Mouse (Mus musculus): ENCODE data around the gene Zfyve28. TPM values are rescaled to one million over a fixed set of nuclear protein-coding genes. Genes with fewer than 3 reads are reported as not detected.

The Zfyve28 gene
- polyA plus RNA-seq, 1 experiment, result 0.08 TPM

DNA sequence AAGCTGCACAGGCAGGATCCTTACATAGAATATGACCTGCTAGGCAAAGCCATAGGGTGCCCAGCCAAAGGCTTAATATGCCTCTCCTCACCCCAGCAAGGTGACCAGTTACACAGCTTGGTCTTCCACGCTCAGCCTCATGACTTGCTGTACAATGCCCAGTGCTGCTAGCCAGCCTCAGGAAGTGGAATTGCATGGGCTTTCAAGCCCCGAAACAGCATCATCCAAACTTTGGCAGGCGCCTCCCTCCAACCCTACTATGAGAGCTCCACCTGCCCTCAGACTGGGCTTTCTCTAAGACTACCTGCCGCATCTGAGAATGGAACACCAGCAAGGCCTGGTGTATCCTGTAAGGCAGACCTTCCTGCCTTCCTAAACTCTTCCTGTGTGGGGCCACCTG is 110.4 kb downstream of the Zfyve28 start:
- no peak for TF ChIP-seq MAX (IDR thresholded peaks at IDR 0.05; ENCODE audit: low read depth)
- TF ChIP-seq POLR2A (IDR thresholded peaks at IDR 0.05; ENCODE audit: insufficient read length, low read depth), result no peak
- no peak for TF ChIP-seq MYOD1 (IDR thresholded peaks at IDR 0.05; ENCODE audit: control insufficient read depth in 1 of 3, insufficient read length in 2 of 3, low read depth in 2 of 3)
- TF ChIP-seq USF1 (IDR thresholded peaks at IDR 0.05; ENCODE audit: low read depth), result no peak
- no peak for TF ChIP-seq MYOG (IDR thresholded peaks at IDR 0.05; ENCODE audit: control insufficient read depth in 1 of 3, insufficient read depth in 1 of 3, insufficient read length in 2 of 3, low read depth in 2 of 3)
- TF ChIP-seq REST (IDR thresholded peaks at IDR 0.05; ENCODE audit: insufficient read depth, insufficient read length), result no peak
- TF ChIP-seq POLR2AphosphoS2 (IDR thresholded peaks at IDR 0.05; ENCODE audit: insufficient read length, low read depth), result no peak
- no peak for TF ChIP-seq TCF3 (IDR thresholded peaks at IDR 0.05; ENCODE audit: insufficient read length, low read depth)
- Histone ChIP-seq H3K4me2 (ENCODE audit: low read depth) (no peak overlapping the region), H3K79me2 (ENCODE audit: control insufficient read depth, insufficient read depth) (no peaks in the 10 kb centered on the region), H3K4me3 (no peak overlapping the region), H3K36me3 (ENCODE audit: control insufficient read depth, insufficient read depth) (no peaks in the 10 kb centered on the region), H3K27me3 (ENCODE audit: control insufficient read depth, insufficient read depth, insufficient read length) (no peaks in the 10 kb centered on the region), H3ac (ENCODE audit: control insufficient read depth, insufficient read length) (no peak overlapping the region)

DNA sequence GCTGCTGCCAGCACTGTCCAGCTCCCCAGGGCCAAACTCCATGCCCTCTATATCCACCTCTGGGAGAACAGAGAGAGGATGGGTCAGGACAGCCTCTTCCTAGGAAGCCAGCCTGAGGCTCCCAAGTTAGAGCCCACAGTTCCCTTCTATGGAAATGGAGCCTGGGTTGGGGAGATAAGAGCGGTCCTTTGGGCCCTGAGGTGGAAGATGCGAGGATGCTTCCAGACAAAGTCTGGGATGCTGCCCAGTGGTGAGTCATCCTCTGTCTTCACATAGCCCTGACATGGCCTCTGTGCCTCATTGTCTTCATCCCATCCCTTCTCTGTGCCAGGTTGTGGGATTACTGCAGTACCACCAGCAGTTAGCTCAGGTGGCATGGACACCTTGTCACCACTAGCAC is 111.2 kb downstream of the Zfyve28 start:
- H3K4me2 ChIP-seq (ENCODE audit: low read depth), result no peak overlapping the region
- no peak for TF ChIP-seq CEBPB (IDR thresholded peaks at IDR 0.05; ENCODE audit: insufficient read depth, poor library complexity, severe bottlenecking)
- TF ChIP-seq POLR2A (IDR thresholded peaks at IDR 0.05; ENCODE audit: insufficient read length, low read depth), result no peak
- TF ChIP-seq SRF (IDR thresholded peaks at IDR 0.05; ENCODE audit: control insufficient read depth, insufficient read length, low read depth), result no peak
- no peak for TF ChIP-seq MAX (IDR thresholded peaks at IDR 0.05; ENCODE audit: low read depth)
- TF ChIP-seq E2F4 (IDR thresholded peaks at IDR 0.05; ENCODE audit: insufficient read depth), result no peak
- TF ChIP-seq MYOG (IDR thresholded peaks at IDR 0.05; ENCODE audit: control insufficient read depth in 1 of 3, insufficient read depth in 1 of 3, insufficient read length in 2 of 3, low read depth in 2 of 3), result no peak
- no peak for TF ChIP-seq REST (IDR thresholded peaks at IDR 0.05; ENCODE audit: insufficient read depth, insufficient read length)
- no peak for TF ChIP-seq POLR2AphosphoS2 (IDR thresholded peaks at IDR 0.05; ENCODE audit: insufficient read length, low read depth)
- TF ChIP-seq TCF12 (IDR thresholded peaks at IDR 0.05; ENCODE audit: insufficient read depth, poor library complexity, severe bottlenecking), result no peak
- no peak overlapping the region for H3ac ChIP-seq (ENCODE audit: control insufficient read depth, insufficient read length)
- H3K4me3 ChIP-seq, result no peak overlapping the region
- no peaks in the 10 kb centered on the region for H3K79me2 ChIP-seq (ENCODE audit: control insufficient read depth, insufficient read depth)
- no peaks in the 10 kb centered on the region for H3K27me3 ChIP-seq (ENCODE audit: control insufficient read depth, insufficient read depth, insufficient read length)
- H3K36me3 ChIP-seq (ENCODE audit: control insufficient read depth, insufficient read depth), result no peaks in the 10 kb centered on the region

DNA sequence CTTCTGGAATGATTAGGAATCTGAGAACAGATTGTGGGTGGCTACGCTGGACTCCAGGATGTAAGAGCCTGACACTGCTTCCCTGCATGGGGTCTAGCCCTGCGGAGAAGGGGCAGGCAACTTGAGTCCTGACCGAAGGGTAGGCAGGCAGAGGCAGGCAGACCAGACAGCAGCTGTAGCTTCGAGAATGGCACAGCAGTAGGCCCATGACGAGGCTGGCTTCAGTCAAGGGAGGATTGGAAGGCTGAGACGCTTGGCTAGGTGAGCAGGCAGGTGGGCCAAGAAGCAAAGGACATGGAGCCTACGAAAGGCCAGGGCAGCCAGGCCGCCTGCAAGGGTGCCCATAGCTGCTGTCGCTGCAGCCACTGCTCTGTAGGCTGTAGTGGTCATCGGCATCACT is 111.6 kb downstream of the Zfyve28 start:
- Histone ChIP-seq H3K36me3 (ENCODE audit: control insufficient read depth, insufficient read depth) (no peaks in the 10 kb centered on the region), H3K27me3 (ENCODE audit: control insufficient read depth, insufficient read depth, insufficient read length) (no peaks in the 10 kb centered on the region), H3K4me2 (ENCODE audit: low read depth) (no peak overlapping the region), H3K4me3 (no peak overlapping the region), H3K79me2 (ENCODE audit: control insufficient read depth, insufficient read depth) (no peaks in the 10 kb centered on the region), H3ac (ENCODE audit: control insufficient read depth, insufficient read length) (no peak overlapping the region)
- no peak for TF ChIP-seq SRF (IDR thresholded peaks at IDR 0.05; ENCODE audit: control insufficient read depth, insufficient read length, low read depth)
- TF ChIP-seq CEBPB (IDR thresholded peaks at IDR 0.05; ENCODE audit: insufficient read depth, poor library complexity, severe bottlenecking), result no peak
- no peak for TF ChIP-seq TCF3 (IDR thresholded peaks at IDR 0.05; ENCODE audit: insufficient read length, low read depth)
- TF ChIP-seq REST (IDR thresholded peaks at IDR 0.05; ENCODE audit: insufficient read depth, insufficient read length), result no peak
- no peak for TF ChIP-seq POLR2AphosphoS2 (IDR thresholded peaks at IDR 0.05; ENCODE audit: insufficient read length, low read depth)
- TF ChIP-seq USF1 (IDR thresholded peaks at IDR 0.05; ENCODE audit: low read depth), result no peak
- TF ChIP-seq POLR2A (IDR thresholded peaks at IDR 0.05; ENCODE audit: insufficient read length, low read depth), result no peak
- TF ChIP-seq MAX (IDR thresholded peaks at IDR 0.05; ENCODE audit: low read depth), result no peak
- TF ChIP-seq MYOG (IDR thresholded peaks at IDR 0.05; ENCODE audit: control insufficient read depth in 1 of 3, insufficient read depth in 1 of 3, insufficient read length in 2 of 3, low read depth in 2 of 3), result no peak
- TF ChIP-seq MYOD1 (IDR thresholded peaks at IDR 0.05; ENCODE audit: control insufficient read depth in 1 of 3, insufficient read length in 2 of 3, low read depth in 2 of 3), result no peak
- no peak for TF ChIP-seq TCF12 (IDR thresholded peaks at IDR 0.05; ENCODE audit: insufficient read depth, poor library complexity, severe bottlenecking)
- TF ChIP-seq E2F4 (IDR thresholded peaks at IDR 0.05; ENCODE audit: insufficient read depth), result no peak

DNA sequence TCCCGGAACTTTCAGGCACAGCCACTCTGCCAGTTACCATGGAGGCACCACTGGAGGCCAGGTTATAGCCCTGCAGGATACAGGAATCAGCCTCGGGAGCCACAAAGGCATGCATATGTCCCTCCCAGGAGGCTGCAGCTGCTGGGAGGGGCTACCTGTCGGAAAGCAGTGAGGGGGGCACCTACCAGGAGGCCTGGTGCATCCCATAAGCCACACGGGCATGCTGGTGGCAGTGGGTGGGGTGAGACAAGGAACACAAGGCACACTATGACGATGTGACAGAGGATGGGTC is 112.9 kb downstream of the Zfyve28 start:
- no peak overlapping the region for H3K4me3 ChIP-seq
- H3K27me3 ChIP-seq (ENCODE audit: control insufficient read depth, insufficient read depth, insufficient read length), result no peaks in the 10 kb centered on the region
- H3ac ChIP-seq (ENCODE audit: control insufficient read depth, insufficient read length), result no peak overlapping the region
- TF ChIP-seq USF1 (IDR thresholded peaks at IDR 0.05; ENCODE audit: low read depth) (no peak), MAX (IDR thresholded peaks at IDR 0.05; ENCODE audit: low read depth) (no peak)
- H3K4me2 ChIP-seq (ENCODE audit: low read depth), result no peak overlapping the region
- no peaks in the 10 kb centered on the region for H3K36me3 ChIP-seq (ENCODE audit: control insufficient read depth, insufficient read depth)
- H3K79me2 ChIP-seq (ENCODE audit: control insufficient read depth, insufficient read depth), result no peaks in the 10 kb centered on the region

DNA sequence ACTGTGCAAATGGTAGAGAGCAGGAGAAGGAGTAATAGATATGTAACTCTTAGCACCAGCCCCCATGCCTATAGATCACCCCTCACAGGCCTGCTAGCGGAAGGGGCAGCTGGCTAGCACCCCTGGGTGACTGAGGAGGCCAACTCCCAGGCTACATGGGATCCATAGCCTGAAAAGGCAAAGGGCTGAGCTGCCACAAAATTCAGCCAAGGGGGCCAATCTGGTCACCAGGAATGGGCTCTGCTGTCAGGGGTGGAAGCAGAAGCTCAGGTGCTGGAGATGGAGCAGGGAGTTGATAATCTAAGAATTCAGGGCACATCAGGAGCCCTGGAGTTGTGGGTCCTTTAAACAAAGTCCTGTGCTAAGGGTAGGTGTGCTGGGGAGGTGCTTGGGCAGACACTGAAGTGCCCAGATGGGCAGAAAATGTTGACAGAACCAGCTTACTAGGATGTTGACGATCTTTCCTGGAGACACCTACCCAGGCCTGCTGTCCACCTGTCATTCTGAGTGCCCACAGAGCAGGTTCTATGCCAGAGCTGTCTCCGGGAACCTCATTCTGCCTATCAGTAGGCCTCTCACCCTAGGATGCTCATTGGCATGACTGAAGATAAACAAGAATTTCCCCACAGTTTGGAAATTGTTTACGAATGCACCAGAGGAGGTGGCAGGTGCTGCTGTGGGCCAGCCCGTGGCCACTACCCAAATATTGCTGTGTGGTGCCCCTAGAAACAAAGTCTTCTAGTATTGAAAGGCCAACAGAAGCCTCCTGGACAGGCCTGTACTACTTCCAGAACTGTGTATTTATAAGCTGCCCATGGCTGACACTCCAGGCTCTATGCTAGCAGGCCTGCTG is 113.5 kb downstream of the Zfyve28 start:
- no peak for TF ChIP-seq TCF12 (IDR thresholded peaks at IDR 0.05; ENCODE audit: insufficient read depth, poor library complexity, severe bottlenecking)
- Histone ChIP-seq H3K36me3 (ENCODE audit: control insufficient read depth, insufficient read depth) (no peaks in the 10 kb centered on the region), H3K4me3 (no peak overlapping the region), H3ac (ENCODE audit: control insufficient read depth, insufficient read length) (no peak overlapping the region), H3K79me2 (ENCODE audit: control insufficient read depth, insufficient read depth) (no peaks in the 10 kb centered on the region), H3K27me3 (ENCODE audit: control insufficient read depth, insufficient read depth, insufficient read length) (no peaks in the 10 kb centered on the region), H3K4me2 (ENCODE audit: low read depth) (no peak overlapping the region)

All from myocyte (in vitro differentiated cells).